Comparison of ENCODE assay signal across 9 mouse cellular contexts in the genomic region with DNA sequence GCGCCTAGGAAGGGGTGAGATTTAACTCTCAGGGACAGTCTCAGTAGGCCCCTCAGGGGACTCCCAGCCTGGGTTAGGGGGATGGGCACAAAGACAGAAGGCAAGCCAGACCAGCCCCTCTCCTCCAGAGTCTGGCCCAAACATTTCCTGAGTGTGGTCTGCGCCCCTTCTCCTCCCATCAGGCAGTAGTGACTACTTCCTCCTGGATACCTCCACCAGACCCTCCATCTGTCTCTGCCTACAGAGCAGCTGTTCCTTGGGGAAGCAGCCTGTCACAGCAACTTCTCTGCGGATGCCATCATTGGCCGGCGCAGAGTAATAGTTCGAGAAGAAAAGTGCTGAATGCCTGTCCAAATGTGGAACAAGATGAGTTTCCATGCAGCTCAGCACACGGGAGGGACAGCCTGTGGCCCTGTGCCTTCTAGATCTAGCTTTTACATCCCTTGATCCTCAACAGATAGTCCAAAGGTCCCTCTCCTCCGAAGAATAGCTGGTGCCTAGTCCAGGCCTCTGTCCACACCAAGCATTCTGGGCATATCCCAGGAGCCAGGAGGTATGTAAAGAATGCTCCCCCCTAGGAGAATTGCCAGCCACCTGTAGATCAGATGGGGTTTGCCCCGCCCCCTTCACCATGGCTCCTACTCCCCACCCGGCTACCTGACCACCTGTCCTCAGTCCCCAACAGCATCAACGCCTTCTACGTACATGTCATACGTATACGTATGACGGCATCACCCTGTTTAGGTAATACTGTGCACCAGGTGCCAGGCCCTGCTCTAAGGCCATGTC. TPM values are rescaled to one million over a fixed set of nuclear protein-coding genes. Genes with fewer than 3 reads are reported as not detected.
A peak's percentile ranks its signal among the peaks of the same experiment; 100 is the strongest.
DNase-seq lines count a peak whose midpoint lies in the region.
"Had no signal": no experiment of that assay in that cellular context is flagged by ENCODE, and none has a peak within 500 bp of the region (broad histone marks: within the 10 kb centered on the region; RNA-seq: fewer than 3 reads in every experiment).

No protein-coding gene starts in this region.

- H3K4me3 ChIP-seq in heart, embryonic 10.5 days, result no peak overlapping the region
- H3K4me3 ChIP-seq in midbrain, embryonic 10.5 days, result no peak overlapping the region

- intact Hi-C loops in heart, postnatal 36 days (cut with DNase I), result loop anchor here (2.0 kb wide), 1 partner anchor 44 kb away; the partner anchor contains the start of gene Klhl3

- 0 out of 2 replicates have a peak, but pooled peaks cover 5% of the 10 kb centered on the region for H3K36me3 ChIP-seq in heart, embryonic 10.5 days
- no peaks in the 10 kb centered on the region for H3K36me3 ChIP-seq in midbrain, embryonic 10.5 days

- no peaks in the 10 kb centered on the region for H3K27me3 ChIP-seq in heart, embryonic 10.5 days (ENCODE audit: insufficient read depth, poor library complexity, severe bottlenecking)
- no peaks in the 10 kb centered on the region for H3K27me3 ChIP-seq in midbrain, embryonic 10.5 days (ENCODE audit: low read depth, poor library complexity, severe bottlenecking)

- 87% methylated on average over 15 of the region's 15 CpGs for WGBS in heart, embryonic 10.5 days
- 89% methylated on average over 15 of the region's 15 CpGs for WGBS in midbrain, embryonic 10.5 days

- peaks cover 63% of the 10 kb centered on the region for H3K4me1 ChIP-seq in heart, embryonic 10.5 days
- peaks cover 26% of the 10 kb centered on the region for H3K4me1 ChIP-seq in midbrain, embryonic 10.5 days

- H3K27ac ChIP-seq in heart, embryonic 10.5 days, result peak overlapping the region; percentile 56
- no peak overlapping the region for H3K27ac ChIP-seq in midbrain, embryonic 10.5 days (replicated peaks)

- no peak for DNase-seq in heart, embryonic 10.5 days (ENCODE audit: low spot score)
- no peak for DNase-seq in heart, postnatal 36 days
- DNase-seq in right cerebral cortex, adult 18-20 months, result peak; percentile 68
- no peak for DNase-seq in right cerebral cortex, postnatal 4 days
- DNase-seq in layer of hippocampus, adult 8-10 months (ENCODE audit: low spot score in 2 of 2), result peak; percentile 77 to 84
- DNase-seq in right cerebral cortex, postnatal 25 days, result peak; percentile 70
- no peak for DNase-seq in midbrain, embryonic 10.5 days (ENCODE audit: low spot score)
- no peak for DNase-seq in adrenal gland, adult 2 months

- no peaks in the 10 kb centered on the region for H3K9me3 ChIP-seq in heart, embryonic 10.5 days
- no peaks in the 10 kb centered on the region for H3K9me3 ChIP-seq in midbrain, embryonic 10.5 days (replicated peaks)

RNA-seq across cellular contexts. Expression of gene Klhl3, which starts 44.8 kb away (rescaled TPM):
- 2.5 and 3.4 TPM in 2 replicates for polyA plus RNA-seq in heart, embryonic 10.5 days (2016; fragmentation: Nextera tagmentation; extraction: Ambion mirVana)
- total RNA-seq in heart, postnatal 36 days (2021), result 1 to 10 TPM; 1.7 to 2.5 TPM
- total RNA-seq in layer of hippocampus, adult 8-10 months (2022), result 10 to 100 TPM; 33.8 to 50.3 (median 42.2) TPM
- polyA plus RNA-seq in midbrain, embryonic 10.5 days (2016; fragmentation: Nextera tagmentation; extraction: Ambion mirVana), result 2.1 and 2.9 TPM in 2 replicates
- total RNA-seq in adrenal gland, adult 2 months (2021), result 1 to 10 TPM in 1 of 2 experiments, under 1 TPM in 1; 0.86 to 3.7 TPM
- polyA plus RNA-seq in adrenal gland, adult 2 months (2012; rRNA removed), result 0.86 and 1.1 TPM in 2 replicates
- total RNA-seq: CH12.LX had no signal

RNA-seq across cellular contexts. Expression of gene Hnrnpa0, which starts 59.7 kb away (rescaled TPM):
- 14.0 and 16.6 TPM in 2 replicates for polyA plus RNA-seq in heart, embryonic 10.5 days (2016; fragmentation: Nextera tagmentation; extraction: Ambion mirVana)
- total RNA-seq in heart, postnatal 36 days (2021), result 10 to 100 TPM; 62.0 to 76.3 TPM
- 100 to 1,000 TPM in 2 of 4 experiments, 10 to 100 TPM in 2; 91.1 to 119 (median 106) TPM for total RNA-seq in layer of hippocampus, adult 8-10 months (2022)
- 48.9 and 56.6 TPM in 2 replicates for polyA plus RNA-seq in midbrain, embryonic 10.5 days (2016; fragmentation: Nextera tagmentation; extraction: Ambion mirVana)
- total RNA-seq in adrenal gland, adult 2 months (2021), result 100 to 1,000 TPM in 1 of 2 experiments, 10 to 100 TPM in 1; 68.1 to 117 TPM
- polyA plus RNA-seq in adrenal gland, adult 2 months (2012; rRNA removed), result 79.4 and 96.9 TPM in 2 replicates

Comparison
In these comparisons a context has a peak if more than half of its experiments do, and no peak if none do; other contexts are left out.
1. DNase-seq: peak in right cerebral cortex, adult 18-20 months (single experiment), layer of hippocampus, adult 8-10 months (2 of 2) and right cerebral cortex, postnatal 25 days (single experiment); none in heart, embryonic 10.5 days (single experiment), heart, postnatal 36 days (0 of 2), right cerebral cortex, postnatal 4 days (single experiment), midbrain, embryonic 10.5 days (single experiment) and adrenal gland, adult 2 months (single experiment).
2. RNA of gene Klhl3, which starts 44.8 kb away (total RNA-seq): 33.8 to 50.3 TPM in layer of hippocampus, adult 8-10 months; 0.86 to 3.7 TPM in adrenal gland, adult 2 months and 1.7 to 2.5 TPM in heart, postnatal 36 days; every median in the first group is over 4 times any median in the second.